Mouse (Mus musculus) hindbrain, embryonic 11.5 days (tissue): ENCODE data around the gene Ube2r2. TPM values are rescaled to one million over a fixed set of nuclear protein-coding genes. Genes with fewer than 3 reads are reported as not detected.

Source experiments
- ATAC-seq: fragments of 200-750 bp; cut with Nextera tagmentation; 2 replicates; pipeline ENCODE4 v1.8.0; 2017; ENCODE audit warnings: mild to moderate bottlenecking, moderate TSS enrichment, moderate library complexity; ENCODE audit not compliant: low FRiP score
- DNase-seq: peaks from one replicate; pipeline ENCODE4 v3.0.0-alpha.2; 2015; ENCODE audit warnings: low spot score
- H3K27ac ChIP-seq: fragments of 300-500 bp; sonication (generic); 2 replicates; pipeline ENCODE4 v1.5.1; 2014; ENCODE audit warnings: mild to moderate bottlenecking, low read depth, low read length
- H3K27me3 ChIP-seq: fragments of 300-500 bp; sonication (generic); 2 replicates; pipeline ENCODE4 v1.6.1; 2014; ENCODE audit warnings: mild to moderate bottlenecking, low read length, moderate library complexity, mixed read lengths; ENCODE audit not compliant: control insufficient read depth, insufficient read depth
- H3K36me3 ChIP-seq: fragments of 300-500 bp; sonication (generic); 2 replicates; pipeline ENCODE4 v1.6.1; 2014; ENCODE audit warnings: mild to moderate bottlenecking, low read length, moderate library complexity, mixed read lengths; ENCODE audit not compliant: control insufficient read depth, insufficient read depth
- H3K4me1 ChIP-seq: fragments of 300-500 bp; sonication (generic); replicated peaks from 2 replicates; pipeline ENCODE4 v1.6.1; 2014; ENCODE audit warnings: low read length, mixed read lengths; ENCODE audit not compliant: control insufficient read depth, insufficient read depth
- H3K4me2 ChIP-seq: fragments of 300-500 bp; sonication (generic); replicated peaks from 2 replicates; pipeline ENCODE4 v1.6.1; 2014; ENCODE audit warnings: mild to moderate bottlenecking, low read depth, low read length
- H3K4me3 ChIP-seq: fragments of 300-500 bp; sonication (generic); 2 replicates; pipeline ENCODE4 v1.5.1; 2014; ENCODE audit warnings: low read depth, low read length
- H3K9ac ChIP-seq: fragments of 300-500 bp; sonication (generic); 2 replicates; pipeline ENCODE4 v1.6.1; 2014; ENCODE audit warnings: low read depth, low read length
- H3K9me3 ChIP-seq: fragments of 300-500 bp; sonication (generic); 2 replicates; pipeline ENCODE4 v1.6.1; 2016; ENCODE audit warnings: low read length; ENCODE audit not compliant: control insufficient read depth
- WGBS: fragments of 180-500 bp; shearing (Covaris S2); extraction: QIAGEN DNeasy Blood & Tissue Kit; methylation state at CpG from one replicate; pipeline ENCODE4 v1.1.7; 2014; 5-methylcytosine and 5-hydroxymethylcytosine counted together
- polyA plus RNA-seq: library from polyadenylated mRNA; unstranded; fragments of >200 nt; fragmentation: Nextera tagmentation; extraction: Ambion mirVana; gene quantifications from 2 replicates; pipeline ENCODE4 v1.2.1, GENCODE M21; 2014

The Ube2r2 gene
- polyA plus RNA-seq, 1 experiment from 2014 or later = 107 TPM

DNA sequence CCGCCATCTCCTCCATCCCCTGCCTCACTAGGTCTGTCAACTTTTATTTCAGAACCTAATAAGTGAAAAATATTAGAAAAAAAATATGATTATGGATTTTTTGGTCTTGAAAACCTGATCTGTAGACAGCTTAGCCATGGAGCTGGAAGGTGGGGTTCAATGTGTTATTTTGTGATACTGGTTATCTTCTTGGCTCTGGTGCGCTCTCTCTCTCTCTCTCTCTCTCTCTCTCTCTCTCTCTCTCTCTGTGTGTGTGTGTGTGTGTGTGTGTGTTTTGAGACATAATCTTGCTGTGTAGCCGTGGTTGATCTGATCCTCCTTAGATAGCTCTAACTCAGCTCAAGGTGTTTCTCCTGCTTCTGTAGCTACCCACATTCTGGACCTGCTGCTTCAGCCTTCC, 5.7 kb upstream of the Ube2r2 start:
- DNase-seq (no peak), ATAC-seq (no peak)
- H3K4me3 ChIP-seq = no peak overlapping the region
- H3K4me1 ChIP-seq = no peaks in the 10 kb centered on the region
- WGBS = 77% methylated on average over 3 of the region's 3 CpGs
- H3K27me3 ChIP-seq = no peaks in the 10 kb centered on the region
- no peaks in the 10 kb centered on the region for H3K9me3 ChIP-seq
- H3K36me3 ChIP-seq = no peaks in the 10 kb centered on the region
- H3K27ac ChIP-seq = no peak overlapping the region
- H3K4me2 ChIP-seq = no peak overlapping the region
- H3K9ac ChIP-seq = no peak overlapping the region

DNA sequence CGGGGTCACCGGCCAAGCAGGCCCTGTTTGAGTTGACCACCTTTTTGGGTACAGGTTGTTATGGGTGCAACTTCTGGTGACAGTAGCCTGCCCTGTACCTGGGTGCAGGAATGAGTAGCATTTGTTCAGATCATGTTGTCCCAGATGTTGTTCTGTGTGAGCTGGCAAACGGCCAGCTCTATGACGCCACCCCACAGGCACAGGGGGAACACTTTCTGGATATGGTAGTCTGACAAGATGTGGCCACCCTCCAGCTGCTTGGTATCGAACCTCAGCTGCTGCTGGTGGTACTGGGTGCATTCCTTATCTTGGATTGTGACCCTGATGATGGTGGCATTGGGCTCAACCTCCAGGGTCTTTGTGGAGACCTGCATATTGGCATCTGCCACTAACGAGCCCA, 3.1 kb upstream of the Ube2r2 start:
- no peak overlapping the region for H3K9ac ChIP-seq
- no peak overlapping the region for H3K4me3 ChIP-seq
- no peaks in the 10 kb centered on the region for H3K27me3 ChIP-seq
- no peaks in the 10 kb centered on the region for H3K9me3 ChIP-seq
- WGBS = 81% methylated on average over 6 of the region's 6 CpGs
- no peaks in the 10 kb centered on the region for H3K4me1 ChIP-seq
- no peaks in the 10 kb centered on the region for H3K36me3 ChIP-seq
- DNase-seq (no peak), ATAC-seq (no peak)
- H3K4me2 ChIP-seq = no peak overlapping the region
- H3K27ac ChIP-seq = no peak overlapping the region

DNA sequence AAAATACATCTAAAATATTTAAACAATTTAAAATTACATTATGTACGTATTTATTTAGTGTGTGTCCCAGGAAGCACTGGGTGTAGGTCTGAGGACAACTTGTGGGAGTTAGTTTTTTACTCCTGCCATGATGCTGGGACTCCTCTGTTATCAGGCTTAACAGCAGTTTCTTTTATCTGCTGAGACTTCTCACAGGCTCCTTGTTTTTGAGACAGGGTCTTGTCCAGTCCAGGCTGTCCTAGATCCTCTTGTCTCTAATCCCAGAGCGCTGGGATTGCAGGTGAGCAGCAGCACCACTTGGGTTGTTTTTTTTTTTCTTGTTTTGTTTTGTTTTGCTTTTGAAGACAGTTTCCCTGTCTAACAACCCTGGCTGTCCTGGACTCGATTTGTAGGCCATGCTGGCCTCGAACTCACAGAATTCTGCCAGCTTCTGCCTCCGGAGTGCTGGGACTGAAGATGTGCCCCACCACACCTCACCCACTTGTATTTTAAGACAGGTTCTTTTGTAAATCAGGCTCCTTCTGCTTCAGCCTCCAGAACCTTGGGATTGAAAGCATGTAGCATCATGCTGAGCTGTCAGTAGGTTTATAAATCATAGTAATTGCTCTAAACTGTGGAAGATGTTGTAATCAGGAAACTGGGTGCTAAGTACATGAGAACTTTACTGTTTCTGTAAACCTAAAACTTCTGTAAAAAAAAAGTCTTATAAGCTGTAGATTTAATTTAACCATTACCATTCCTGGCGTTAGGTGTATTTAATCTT, 1.8 kb upstream of the Ube2r2 start:
- no peak for ATAC-seq
- H3K4me2 ChIP-seq = no peak overlapping the region
- WGBS = 77% methylated on average over 6 of the region's 6 CpGs

DNA sequence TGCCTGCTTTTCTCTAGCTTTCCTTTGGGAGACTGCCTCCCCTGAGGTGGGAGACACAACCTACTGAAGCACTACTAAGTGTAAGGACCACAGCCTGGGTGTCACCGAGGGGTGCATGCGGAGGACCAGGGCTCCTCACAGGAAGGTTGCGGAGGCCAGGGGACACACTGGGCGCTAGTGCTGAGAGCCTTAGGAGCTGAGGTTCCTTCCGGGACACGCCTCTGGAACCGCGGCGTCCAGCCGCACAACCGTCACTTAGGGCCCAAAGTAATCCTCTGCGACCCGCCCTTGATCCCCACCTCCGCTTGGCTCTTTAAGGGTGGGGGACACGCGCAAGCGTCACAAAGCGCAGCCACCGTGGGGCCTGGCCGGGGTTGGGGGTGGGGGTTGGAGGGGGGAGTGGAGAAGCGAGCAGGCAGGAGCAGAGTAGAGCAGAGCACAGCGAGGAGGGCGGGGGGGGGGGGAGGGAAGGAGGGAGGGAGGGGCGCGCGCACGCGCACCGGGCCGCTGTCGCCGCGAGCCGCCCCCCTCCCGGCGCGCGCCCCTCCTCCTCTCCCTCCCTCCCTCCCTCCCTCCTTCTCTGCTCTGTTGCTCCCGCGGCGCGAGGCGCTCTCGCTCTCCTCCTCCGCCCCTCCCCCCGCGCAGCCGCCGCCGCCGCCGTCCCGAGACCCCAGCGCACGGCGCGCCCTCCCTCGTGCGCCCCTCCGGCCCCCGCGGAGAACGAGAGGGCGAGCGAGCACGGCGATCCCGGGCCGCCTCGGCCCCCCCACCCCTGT, 420 bp upstream of the Ube2r2 start:
- 3% methylated on average over 27 of the region's 70 CpGs for WGBS
- H3K27ac ChIP-seq = peak overlapping the region; percentile 100
- no peaks in the 10 kb centered on the region for H3K27me3 ChIP-seq
- H3K4me1 ChIP-seq = no peaks in the 10 kb centered on the region
- peak overlapping the region; percentile 93 for H3K4me3 ChIP-seq
- H3K36me3 ChIP-seq = no peaks in the 10 kb centered on the region
- peak overlapping the region; percentile 61 for H3K4me2 ChIP-seq
- no peaks in the 10 kb centered on the region for H3K9me3 ChIP-seq
- DNase-seq (peak; percentile 90), ATAC-seq (peak; percentile 93)
- H3K9ac ChIP-seq = peak overlapping the region; percentile 99

More for the DNA sequence above, 1.8 kb upstream of the Ube2r2 start:
- no peak overlapping the region for H3K9ac ChIP-seq
- no peak overlapping the region for H3K27ac ChIP-seq
- no peak for DNase-seq
- no peaks in the 10 kb centered on the region for H3K27me3 ChIP-seq
- H3K9me3 ChIP-seq = no peaks in the 10 kb centered on the region
- no peaks in the 10 kb centered on the region for H3K4me1 ChIP-seq
- no peaks in the 10 kb centered on the region for H3K36me3 ChIP-seq
- no peak overlapping the region for H3K4me3 ChIP-seq

DNA sequence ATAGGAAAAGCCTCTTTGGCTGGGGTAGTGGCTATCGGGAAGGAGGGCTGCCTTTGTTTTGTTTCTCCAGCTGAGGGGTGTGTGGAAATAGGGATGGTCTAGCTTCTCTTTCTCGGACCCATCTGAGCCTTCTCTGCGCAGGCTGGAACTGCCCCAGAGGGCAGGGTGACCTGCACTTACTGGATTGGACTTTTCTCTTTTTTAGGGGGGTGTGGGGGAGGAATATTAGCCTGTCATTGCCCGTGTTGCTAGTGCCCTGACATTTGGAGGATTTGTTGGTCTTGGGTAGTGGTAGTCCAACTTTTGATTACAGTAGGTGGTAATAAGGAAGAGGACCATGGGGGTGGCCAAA, 887 bp downstream of the Ube2r2 start:
- peak overlapping the region; percentile 100 for H3K27ac ChIP-seq
- H3K4me2 ChIP-seq = peak overlapping the region; percentile 61
- peak overlapping the region; percentile 99 for H3K9ac ChIP-seq
- 0% methylated on average over 4 of the region's 4 CpGs for WGBS
- peak; percentile 56 for ATAC-seq
- H3K4me1 ChIP-seq = no peaks in the 10 kb centered on the region
- no peaks in the 10 kb centered on the region for H3K9me3 ChIP-seq
- H3K27me3 ChIP-seq = no peaks in the 10 kb centered on the region
- H3K36me3 ChIP-seq = no peaks in the 10 kb centered on the region
- peak overlapping the region; percentile 93 for H3K4me3 ChIP-seq
- DNase-seq = no peak

DNA sequence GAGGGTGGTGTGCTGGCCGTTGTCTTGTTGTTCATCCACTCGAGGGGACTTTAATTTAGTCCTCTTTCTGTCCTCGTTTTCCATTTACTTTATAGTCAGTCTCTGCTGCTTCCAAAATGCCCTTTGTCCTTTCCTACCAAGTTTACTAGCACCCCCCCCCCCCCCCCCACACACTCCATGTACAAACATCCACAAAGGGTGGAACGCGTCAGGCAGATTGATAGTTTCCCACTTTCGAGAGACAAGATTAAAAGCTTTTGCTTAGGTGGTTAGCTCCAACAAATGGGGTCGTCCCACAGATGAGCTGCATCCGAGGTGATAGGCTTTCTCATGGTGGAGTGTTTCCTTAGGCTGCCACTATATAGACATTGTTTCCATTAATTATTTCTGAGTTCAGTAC, 1.3 kb downstream of the Ube2r2 start:
- peak; percentile 37 for DNase-seq

DNA sequence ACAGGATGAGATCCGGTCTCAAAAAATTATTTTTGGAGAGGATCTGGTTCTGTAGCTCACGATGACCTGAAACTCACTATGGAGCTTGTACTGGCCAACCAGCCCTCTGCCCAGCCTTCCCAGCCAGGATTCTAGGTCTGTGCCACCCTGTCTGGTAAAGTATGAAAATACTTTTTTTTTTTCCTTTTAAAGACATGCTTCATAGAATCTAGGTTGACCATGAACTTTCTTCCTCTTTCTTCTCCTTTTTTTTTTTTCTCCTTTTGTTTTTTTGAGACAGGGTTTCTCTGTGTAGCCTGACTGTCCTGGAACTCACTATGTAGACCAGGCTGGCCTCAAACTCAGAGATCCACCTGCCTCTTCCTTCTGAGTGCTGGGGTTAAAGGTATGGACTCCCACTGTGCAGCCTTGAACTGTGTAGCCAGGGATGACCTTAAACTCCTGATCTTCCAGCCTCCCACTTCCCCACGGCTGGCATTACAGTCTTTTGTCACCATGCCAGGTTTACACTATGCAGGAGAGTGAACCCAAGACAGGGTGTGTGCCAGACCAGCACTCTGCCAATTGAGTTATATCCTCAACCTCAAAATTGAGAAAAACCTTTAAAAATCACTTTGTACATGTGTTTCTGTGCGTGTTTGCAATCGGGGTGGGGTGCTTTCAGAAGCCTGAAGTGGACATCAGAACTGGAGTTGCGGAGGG, 4.8 kb downstream of the Ube2r2 start:
- ATAC-seq = no peak
- 98% methylated on average over 6 of the region's 6 CpGs for WGBS
- DNase-seq = no peak
- H3K27ac ChIP-seq = no peak overlapping the region
- no peak overlapping the region for H3K4me2 ChIP-seq
- H3K4me1 ChIP-seq = no peaks in the 10 kb centered on the region; the same call in 1 of the 2 replicates
- H3K36me3 ChIP-seq = no peaks in the 10 kb centered on the region
- H3K9me3 ChIP-seq = no peaks in the 10 kb centered on the region
- no peak overlapping the region for H3K9ac ChIP-seq
- H3K4me3 ChIP-seq = no peak overlapping the region
- H3K27me3 ChIP-seq = no peaks in the 10 kb centered on the region

More for the DNA sequence above, 1.3 kb downstream of the Ube2r2 start:
- Histone ChIP-seq H3K9ac (peak overlapping the region; percentile 99), H3K4me3 (peak overlapping the region; percentile 93), H3K36me3 (no peaks in the 10 kb centered on the region), H3K9me3 (no peaks in the 10 kb centered on the region), H3K27ac (peak overlapping the region; percentile 100), H3K27me3 (no peaks in the 10 kb centered on the region), H3K4me2 (peak overlapping the region; percentile 61), H3K4me1 (no peaks in the 10 kb centered on the region)
- no peak for ATAC-seq
- WGBS = 1% methylated on average over 8 of the region's 8 CpGs

DNA sequence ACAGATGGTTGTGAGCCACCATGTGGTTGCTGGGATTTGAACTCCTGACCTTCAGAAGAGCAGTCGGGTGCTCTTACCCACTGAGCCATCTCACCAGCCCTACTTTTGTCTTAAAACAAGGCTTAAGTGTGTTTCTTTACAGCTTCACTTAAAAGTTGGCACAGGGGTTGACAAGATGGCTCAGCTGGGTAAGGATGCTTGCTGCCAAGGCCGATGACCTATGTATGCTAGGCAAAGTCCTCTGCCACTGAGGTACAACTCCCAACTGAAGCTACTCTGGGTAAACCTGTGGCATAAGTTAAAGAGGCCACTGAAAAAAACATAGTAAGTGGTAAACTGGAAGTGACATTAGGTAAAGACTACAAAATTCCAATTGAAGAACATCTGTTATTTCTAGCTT, 7.1 kb downstream of the Ube2r2 start:
- no peak for ATAC-seq
- H3K27me3 ChIP-seq = no peaks in the 10 kb centered on the region
- H3K9ac ChIP-seq = no peak overlapping the region
- H3K4me2 ChIP-seq = no peak overlapping the region
- no peaks in the 10 kb centered on the region for H3K9me3 ChIP-seq
- no peak for DNase-seq
- no peak overlapping the region for H3K27ac ChIP-seq
- WGBS = 93% methylated on average over 2 of the region's 2 CpGs
- no peak overlapping the region for H3K4me3 ChIP-seq
- no peaks in the 10 kb centered on the region; the same call in 1 of the 2 replicates for H3K4me1 ChIP-seq
- H3K36me3 ChIP-seq = no peaks in the 10 kb centered on the region
